In the genomic region with DNA sequence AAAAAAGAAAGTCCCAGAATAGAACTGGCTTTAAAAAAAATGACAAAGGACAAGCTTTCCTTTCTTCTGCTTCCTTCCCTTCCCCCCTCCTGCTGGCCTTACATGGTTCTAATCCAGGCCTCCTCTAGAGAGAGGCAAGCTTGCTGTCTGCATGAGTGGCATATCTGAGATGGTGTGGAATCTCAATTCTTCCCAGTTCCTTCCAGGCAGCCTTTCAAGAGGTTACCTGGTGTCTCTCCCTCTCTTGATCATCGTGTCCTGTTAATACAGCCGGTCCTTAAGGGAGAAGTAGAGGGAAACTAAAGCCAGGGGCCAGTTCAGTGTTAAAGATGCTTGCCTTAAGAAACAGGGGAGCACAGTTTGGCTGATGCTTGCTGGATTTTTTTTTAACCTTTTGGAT, we compare ENCODE assay signal across 28 mouse cellular contexts.
"Had no signal": no experiment of that assay in that cellular context is flagged by ENCODE, and none has a peak within 500 bp of the region (broad histone marks: within the 10 kb centered on the region; RNA-seq: fewer than 3 reads in every experiment).

No protein-coding gene starts in this region.

- H3K4me1 ChIP-seq: forebrain, embryonic 12.5 days; forebrain, embryonic 13.5 days; forebrain, embryonic 15.5 days had no signal

- H3K4me3 ChIP-seq: embryonic facial prominence, embryonic 10.5 days; embryonic facial prominence, embryonic 12.5 days; embryonic facial prominence, embryonic 13.5 days; embryonic facial prominence, embryonic 15.5 days; erythroblast, embryonic 14.5 days; forebrain, embryonic 10.5 days; forebrain, embryonic 12.5 days; forebrain, embryonic 13.5 days; forebrain, embryonic 15.5 days; heart, adult 2 months had no signal

- H3K27ac ChIP-seq: embryonic facial prominence, embryonic 10.5 days; embryonic facial prominence, embryonic 12.5 days; embryonic facial prominence, embryonic 13.5 days; embryonic facial prominence, embryonic 15.5 days; forebrain, embryonic 10.5 days; forebrain, embryonic 12.5 days; forebrain, embryonic 13.5 days; forebrain, embryonic 15.5 days; heart, adult 2 months had no signal

- H3K36me3 ChIP-seq: embryonic facial prominence, embryonic 10.5 days; embryonic facial prominence, embryonic 12.5 days; embryonic facial prominence, embryonic 13.5 days; embryonic facial prominence, embryonic 15.5 days; forebrain, embryonic 10.5 days; forebrain, embryonic 12.5 days; forebrain, embryonic 15.5 days had no signal

- H3K9me3 ChIP-seq: embryonic facial prominence, embryonic 10.5 days; embryonic facial prominence, embryonic 12.5 days; embryonic facial prominence, embryonic 13.5 days; embryonic facial prominence, embryonic 15.5 days; forebrain, embryonic 10.5 days; forebrain, embryonic 12.5 days; forebrain, embryonic 13.5 days; forebrain, embryonic 15.5 days had no signal

- ATAC-seq: forebrain, embryonic 13.5 days; forebrain, embryonic 14.5 days; forebrain, embryonic 15.5 days; forebrain, embryonic 16.5 days; forebrain, postnatal 0 days had no signal

- H3K9ac ChIP-seq: embryonic facial prominence, embryonic 12.5 days; embryonic facial prominence, embryonic 13.5 days; embryonic facial prominence, embryonic 15.5 days; forebrain, embryonic 12.5 days; forebrain, embryonic 13.5 days; forebrain, embryonic 15.5 days; forebrain, postnatal 0 days had no signal

- H3K27me3 ChIP-seq: embryonic facial prominence, embryonic 12.5 days; embryonic facial prominence, embryonic 13.5 days; embryonic facial prominence, embryonic 15.5 days; forebrain, embryonic 12.5 days; forebrain, embryonic 13.5 days; forebrain, embryonic 15.5 days had no signal

- DNase-seq: cerebellum, adult 18-20 months; cerebellum, adult 2 months; cerebellum, adult 8-10 months; cerebellum, adult 9-10 months; cerebellum, adult 9-11 months; cerebellum, postnatal 10 days; cerebellum, postnatal 14 days; cerebellum, postnatal 25 days; cerebellum, postnatal 36 days; embryo, embryonic 11 days; forebrain, postnatal 0 days; gastrocnemius, postnatal 10 days; gastrocnemius, postnatal 14 days; gastrocnemius, postnatal 25 days; gastrocnemius, postnatal 36 days; heart, adult 18-20 months; heart, adult 2 months had no signal

- H3K4me2 ChIP-seq: embryonic facial prominence, embryonic 12.5 days; embryonic facial prominence, embryonic 13.5 days; embryonic facial prominence, embryonic 15.5 days; forebrain, embryonic 12.5 days; forebrain, embryonic 13.5 days; forebrain, embryonic 15.5 days had no signal
